Mouse (Mus musculus) intestine, embryonic 14.5 days (tissue): ENCODE measurements around the gene Rho. TPM values are rescaled to one million over a fixed set of nuclear protein-coding genes. Genes with fewer than 3 reads are reported as not detected.

Experiments used
- ATAC-seq: fragments of 200-750 bp; cut with Nextera tagmentation; replicated peaks from 2 replicates; pipeline ENCODE4 v1.8.0; 2017; ENCODE audit warnings: low read depth, moderate number of reproducible peaks, moderate TSS enrichment, moderate library complexity; ENCODE audit not compliant: low FRiP score, low TSS enrichment
- DNase-seq: peaks from one replicate; pipeline ENCODE4 v3.0.0-alpha.2; 2018; ENCODE audit warnings: low spot score
- H3K27ac ChIP-seq: fragments of 300-500 bp; sonication (generic); 2 replicates; pipeline ENCODE4 v1.5.1; 2014; ENCODE audit warnings: low read depth, mild to moderate bottlenecking, control low read depth
- H3K27me3 ChIP-seq: fragments of 300-500 bp; sonication (generic); replicated peaks from 2 replicates; pipeline ENCODE4 v1.6.1; 2014; ENCODE audit warnings: low read length, control low read depth; ENCODE audit not compliant: control insufficient read depth, insufficient read depth
- H3K36me3 ChIP-seq: fragments of 300-500 bp; sonication (generic); 2 replicates; pipeline ENCODE4 v1.6.1; 2014; ENCODE audit warnings: low read length, control low read depth; ENCODE audit not compliant: control insufficient read depth, insufficient read depth
- H3K4me1 ChIP-seq: fragments of 300-500 bp; sonication (generic); replicated peaks from 2 replicates; pipeline ENCODE4 v1.6.1; 2014; ENCODE audit warnings: low read length, control low read depth, mixed read lengths; ENCODE audit not compliant: control insufficient read depth, insufficient read depth
- H3K4me2 ChIP-seq: fragments of 300-500 bp; sonication (generic); 2 replicates; pipeline ENCODE4 v1.6.1; 2014; ENCODE audit warnings: low read length
- H3K4me3 ChIP-seq: fragments of 300-500 bp; sonication (generic); 2 replicates; pipeline ENCODE4 v1.5.1; 2014; ENCODE audit warnings: low read depth, low read length, control low read depth, mixed read lengths
- H3K9ac ChIP-seq: fragments of 300-500 bp; sonication (generic); 2 replicates; pipeline ENCODE4 v1.6.1; 2014; ENCODE audit warnings: mild to moderate bottlenecking, low read length
- H3K9me3 ChIP-seq: fragments of 300-500 bp; sonication (generic); 2 replicates; pipeline ENCODE4 v1.6.1; 2016; ENCODE audit warnings: low read length, control low read depth; ENCODE audit not compliant: control insufficient read depth
- WGBS: fragments of 180-500 bp; shearing (Covaris S2); extraction: QIAGEN DNeasy Blood & Tissue Kit; methylation state at CpG from one replicate; pipeline ENCODE4 v1.1.7; 2014; 5-methylcytosine and 5-hydroxymethylcytosine counted together
- polyA plus RNA-seq: library from polyadenylated mRNA; unstranded; fragments of >200 nt; fragmentation: Nextera tagmentation; extraction: Ambion mirVana; gene quantifications from 2 replicates; pipeline ENCODE4 v1.2.1, GENCODE M21; 2014

Rho gene
- polyA plus RNA-seq, 1 experiment from 2014 or later = not detected

GRCm38 (mm10) chr6:115962439-115963085 is 31.0 kb downstream of the Rho start:
- ATAC-seq (no peak; the same call in 1 of the 2 replicates), DNase-seq (no peak)
- Histone ChIP-seq H3K9ac (no peak overlapping the region), H3K4me1 (peaks cover 11% of the 10 kb centered on the region), H3K27ac (no peak overlapping the region), H3K27me3 (no peaks in the 10 kb centered on the region), H3K4me3 (no peak overlapping the region), H3K9me3 (no peaks in the 10 kb centered on the region), H3K4me2 (no peak overlapping the region), H3K36me3 (peaks cover 68% of the 10 kb centered on the region)
- WGBS = 43% methylated on average over 23 of the region's 23 CpGs

- no peak overlapping the region for H3K4me3 ChIP-seq
- ATAC-seq (no peak), DNase-seq (no peak)
- H3K27me3 ChIP-seq = no peaks in the 10 kb centered on the region
- no peak overlapping the region for H3K9ac ChIP-seq
- peaks cover 69% of the 10 kb centered on the region for H3K36me3 ChIP-seq
- H3K9me3 ChIP-seq = no peaks in the 10 kb centered on the region
- H3K4me2 ChIP-seq = no peak overlapping the region
- WGBS = 78% methylated on average over 9 of the region's 9 CpGs
- H3K27ac ChIP-seq = no peak overlapping the region
- H3K4me1 ChIP-seq = peaks cover 7% of the 10 kb centered on the region; the same call in 1 of the 2 replicates
Observed at GRCm38 (mm10) chr6:115963656-115964055, 32.1 kb downstream of the Rho start.

GRCm38 (mm10) chr6:115966227-115966966 is 34.8 kb downstream of the Rho start:
- H3K27ac ChIP-seq = no peak overlapping the region
- H3K4me3 ChIP-seq = no peak overlapping the region
- H3K9ac ChIP-seq = no peak overlapping the region
- H3K4me1 ChIP-seq = peaks cover 3% of the 10 kb centered on the region
- ATAC-seq (no peak), DNase-seq (no peak)
- H3K9me3 ChIP-seq = no peaks in the 10 kb centered on the region
- 93% methylated on average over 19 of the region's 19 CpGs for WGBS
- no peaks in the 10 kb centered on the region for H3K27me3 ChIP-seq
- peaks cover 60% of the 10 kb centered on the region for H3K36me3 ChIP-seq
- no peak overlapping the region for H3K4me2 ChIP-seq

- Histone ChIP-seq H3K4me2 (no peak overlapping the region), H3K27ac (no peak overlapping the region), H3K36me3 (peaks cover 55% of the 10 kb centered on the region), H3K27me3 (no peaks in the 10 kb centered on the region), H3K4me1 (peaks cover 12% of the 10 kb centered on the region), H3K9ac (no peak overlapping the region), H3K4me3 (no peak overlapping the region), H3K9me3 (no peaks in the 10 kb centered on the region)
- 92% methylated on average over 15 of the region's 15 CpGs for WGBS
- ATAC-seq = no peak
- DNase-seq = no peak
Observed at GRCm38 (mm10) chr6:115967291-115967880, 35.8 kb downstream of the Rho start.

GRCm38 (mm10) chr6:115968086-115968485 is 36.5 kb downstream of the Rho start:
- Histone ChIP-seq H3K27me3 (no peaks in the 10 kb centered on the region), H3K4me2 (no peak overlapping the region), H3K9ac (no peak overlapping the region), H3K27ac (no peak overlapping the region), H3K36me3 (peaks cover 50% of the 10 kb centered on the region), H3K4me3 (no peak overlapping the region), H3K9me3 (no peaks in the 10 kb centered on the region), H3K4me1 (peaks cover 12% of the 10 kb centered on the region)
- no peak for DNase-seq
- ATAC-seq = no peak
- WGBS = 75% methylated on average over 5 of the region's 5 CpGs

- whole genome bisulfite sequencing = 82% methylated on average over 6 of the region's 6 CpGs
Observed at GRCm38 (mm10) chr6:115968700-115969099, 37.2 kb downstream of the Rho start.

GRCm38 (mm10) chr6:115969103-115969502 is 37.6 kb downstream of the Rho start:
- Histone ChIP-seq H3K4me1 (peaks cover 12% of the 10 kb centered on the region), H3K4me2 (no peak overlapping the region), H3K27ac (no peak overlapping the region), H3K4me3 (no peak overlapping the region), H3K36me3 (peaks cover 40% of the 10 kb centered on the region), H3K9me3 (no peaks in the 10 kb centered on the region), H3K9ac (no peak overlapping the region), H3K27me3 (no peaks in the 10 kb centered on the region)
- 73% methylated on average over 9 of the region's 9 CpGs for WGBS
- DNase-seq (no peak), ATAC-seq (no peak)

More at GRCm38 (mm10) chr6:115968700-115969099, 37.2 kb downstream of the Rho start:
- Histone ChIP-seq H3K27me3 (no peaks in the 10 kb centered on the region), H3K9me3 (no peaks in the 10 kb centered on the region), H3K36me3 (peaks cover 44% of the 10 kb centered on the region), H3K9ac (no peak overlapping the region), H3K4me3 (no peak overlapping the region), H3K4me2 (no peak overlapping the region), H3K4me1 (peaks cover 12% of the 10 kb centered on the region), H3K27ac (no peak overlapping the region)
- no peak for DNase-seq
- ATAC-seq = no peak

GRCm38 (mm10) chr6:115969952-115970351 is 38.4 kb downstream of the Rho start:
- no peaks in the 10 kb centered on the region for H3K9me3 ChIP-seq
- ATAC-seq (no peak), DNase-seq (no peak)
- 58% methylated on average over 4 of the region's 6 CpGs for WGBS
- no peak overlapping the region for H3K4me2 ChIP-seq
- H3K4me1 ChIP-seq = peaks cover 12% of the 10 kb centered on the region
- no peak overlapping the region for H3K27ac ChIP-seq
- H3K36me3 ChIP-seq = peaks cover 35% of the 10 kb centered on the region
- H3K9ac ChIP-seq = no peak overlapping the region
- no peaks in the 10 kb centered on the region for H3K27me3 ChIP-seq
- H3K4me3 ChIP-seq = no peak overlapping the region
